Mouse (Mus musculus) CD4-positive, CD25-positive, alpha-beta regulatory T cell, adult 4 months (primary cell): Measurements from ENCODE around the gene Zmat3. TPM values are rescaled to one million over a fixed set of nuclear protein-coding genes. Genes with fewer than 3 reads are reported as not detected.
A peak's percentile ranks its signal among the peaks of the same experiment; 100 is the strongest.

Source experiments
- ATAC-seq: one replicate; pipeline ENCODE4 v1.8.0; 2017
- polyA plus RNA-seq, 2 experiments: library from polyadenylated mRNA; unstranded; fragments of 100-300 nt; shearing (Covaris generic); gene quantifications; one replicate each; pipeline ENCODE4 v1.2.1; 2017

Zmat3 gene
- 1 to 10 TPM; 4.4 to 4.7 TPM for polyA plus RNA-seq

- ATAC-seq, result peak; percentile 78
Observed at GRCm38 (mm10) chr3:32365546-32366245, at the start of gene Zmat3. Gene Zmat3, minus strand, starts transcription at chr3:32366014.

- ATAC-seq, result no peak
Observed at GRCm38 (mm10) chr3:32414381-32414780, 48.6 kb upstream of the Zmat3 start.

DNA sequence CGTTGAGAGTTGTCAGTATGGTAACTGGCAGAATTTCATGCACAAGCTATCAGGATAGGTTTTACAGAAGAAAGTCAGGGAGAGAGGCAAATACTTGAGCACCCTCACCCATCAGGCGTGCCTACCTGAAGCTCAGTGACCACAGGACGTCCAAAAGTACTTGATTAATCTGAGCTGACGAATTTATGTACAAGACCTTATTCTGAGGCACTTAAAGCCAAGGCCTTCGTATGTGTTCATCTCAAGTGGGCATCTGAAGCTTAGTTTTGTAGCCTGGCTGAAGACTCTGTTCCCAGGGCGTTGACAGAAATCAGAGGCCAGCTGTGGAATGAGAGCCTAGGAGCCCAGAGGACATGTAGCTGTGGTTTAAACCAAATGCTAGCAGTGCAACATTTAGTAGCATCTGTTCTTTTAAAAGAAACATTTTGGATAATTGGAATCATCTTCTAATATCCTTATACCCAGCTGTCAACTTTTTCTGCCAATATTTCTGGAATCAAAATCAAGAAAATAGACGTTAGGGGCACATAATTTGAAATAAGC, 46.8 kb upstream of the Zmat3 start:
- ATAC-seq, result no peak

- peak; percentile 59 for ATAC-seq
Observed at GRCm38 (mm10) chr3:32408811-32409273, 43.0 kb upstream of the Zmat3 start.

GRCm38 (mm10) chr3:32406804-32407203, 41.0 kb upstream of the Zmat3 start:
- no peak for ATAC-seq

DNA sequence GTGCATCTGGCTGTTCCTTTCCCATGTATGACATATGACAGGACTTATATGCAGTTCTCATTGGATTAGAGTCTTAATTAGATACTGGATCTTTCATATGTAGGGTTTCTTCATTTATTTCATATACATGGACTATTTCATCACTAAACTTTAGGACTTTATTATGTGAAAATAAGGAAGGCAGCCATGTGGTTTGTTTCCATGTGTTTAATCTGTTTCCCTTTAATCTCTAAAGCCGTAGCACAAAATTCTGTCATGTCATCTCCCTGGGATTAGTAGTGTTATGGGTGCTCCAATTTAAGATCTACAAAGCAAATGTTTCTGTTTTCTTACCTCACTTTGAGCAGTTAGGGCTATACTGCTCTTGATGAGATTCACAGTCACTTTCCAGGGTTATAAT, 39.9 kb upstream of the Zmat3 start:
- ATAC-seq, result no peak

GRCm38 (mm10) chr3:32402990-32403885, 37.4 kb upstream of the Zmat3 start:
- ATAC-seq, result no peak

DNA sequence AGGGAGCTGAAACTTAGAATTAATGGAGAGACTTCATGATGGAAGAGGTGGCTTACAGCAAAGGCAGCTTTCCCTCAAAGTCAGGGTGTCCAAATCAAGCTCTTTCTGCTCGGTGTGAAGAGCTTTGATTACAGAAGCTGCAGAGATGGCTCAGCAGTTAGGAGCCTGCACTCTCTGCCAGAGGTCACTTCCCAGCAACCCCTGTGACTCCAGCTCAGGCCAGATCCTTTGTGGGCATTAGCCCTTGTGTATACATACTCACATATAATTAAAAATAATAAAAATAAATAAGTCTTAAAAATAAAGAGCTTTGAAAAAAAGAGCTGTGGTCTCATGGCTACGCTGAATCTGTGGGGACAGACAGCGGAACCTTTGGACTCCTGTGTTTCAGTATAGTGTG, 35.8 kb upstream of the Zmat3 start:
- no peak for ATAC-seq

DNA sequence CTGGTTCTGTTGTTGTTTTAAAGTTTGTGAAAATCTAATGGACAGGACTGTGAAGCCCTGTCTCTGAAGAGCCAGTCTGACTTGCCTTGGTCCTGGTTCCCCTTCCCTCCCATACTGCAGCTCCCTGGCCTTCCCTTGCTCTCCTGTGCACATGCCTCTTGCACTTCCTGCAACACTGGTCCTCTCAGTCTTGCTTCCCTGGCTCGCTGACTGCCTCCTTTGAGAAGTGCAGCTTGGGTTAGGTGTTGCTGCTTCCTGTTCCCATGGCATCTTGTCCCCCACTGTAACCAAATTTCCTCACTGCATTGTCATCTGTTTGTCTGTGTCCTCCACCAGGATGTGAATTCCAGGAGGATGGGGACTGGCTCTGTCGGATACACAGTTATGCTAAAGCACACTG, 34.1 kb upstream of the Zmat3 start:
- ATAC-seq, result no peak

DNA sequence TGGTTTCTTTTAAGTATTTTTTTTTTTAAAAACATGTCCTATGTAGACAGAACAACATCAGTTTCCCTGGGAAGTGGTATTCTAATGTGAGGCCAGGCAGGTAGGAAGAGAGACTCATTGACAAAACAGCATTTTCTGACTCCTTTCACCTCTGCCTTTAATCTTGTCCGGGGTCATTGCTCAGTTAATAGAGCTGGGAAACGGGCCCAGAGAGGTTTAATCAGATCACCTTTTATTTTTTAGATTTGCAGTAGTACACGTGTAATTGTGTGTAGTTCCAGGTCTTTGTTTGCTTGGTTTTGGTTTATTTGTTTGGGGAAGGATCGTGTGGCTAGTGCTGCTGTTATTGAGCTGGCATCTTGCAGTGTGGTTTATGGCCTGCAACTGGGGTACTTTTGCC, 33.6 kb upstream of the Zmat3 start:
- ATAC-seq, result no peak

GRCm38 (mm10) chr3:32398623-32399022, 32.8 kb upstream of the Zmat3 start:
- no peak for ATAC-seq

DNA sequence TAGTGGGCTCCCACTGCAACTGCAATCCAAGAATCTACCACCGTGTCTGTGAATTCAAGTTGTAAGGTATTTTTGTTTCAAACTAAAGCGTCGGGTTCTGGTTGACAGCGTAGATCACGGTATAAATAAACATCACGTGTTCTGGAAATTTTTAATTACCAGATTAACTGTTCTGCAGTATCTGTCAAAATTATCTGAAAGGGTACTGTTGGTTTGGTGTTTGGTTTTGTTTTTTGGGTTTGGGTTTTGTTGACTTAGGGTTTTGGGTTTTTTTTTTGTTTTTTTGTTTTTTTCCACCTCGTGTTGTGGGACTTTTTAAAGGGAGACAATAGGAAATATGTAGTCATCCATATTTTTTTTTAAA, 32.3 kb upstream of the Zmat3 start:
- ATAC-seq, result peak; percentile 3

- ATAC-seq, result peak; percentile 10
Observed at GRCm38 (mm10) chr3:32397461-32398174, 31.8 kb upstream of the Zmat3 start, which contains the start of gene Pik3ca. Gene Pik3ca, plus strand, starts transcription at chr3:32397671.

DNA sequence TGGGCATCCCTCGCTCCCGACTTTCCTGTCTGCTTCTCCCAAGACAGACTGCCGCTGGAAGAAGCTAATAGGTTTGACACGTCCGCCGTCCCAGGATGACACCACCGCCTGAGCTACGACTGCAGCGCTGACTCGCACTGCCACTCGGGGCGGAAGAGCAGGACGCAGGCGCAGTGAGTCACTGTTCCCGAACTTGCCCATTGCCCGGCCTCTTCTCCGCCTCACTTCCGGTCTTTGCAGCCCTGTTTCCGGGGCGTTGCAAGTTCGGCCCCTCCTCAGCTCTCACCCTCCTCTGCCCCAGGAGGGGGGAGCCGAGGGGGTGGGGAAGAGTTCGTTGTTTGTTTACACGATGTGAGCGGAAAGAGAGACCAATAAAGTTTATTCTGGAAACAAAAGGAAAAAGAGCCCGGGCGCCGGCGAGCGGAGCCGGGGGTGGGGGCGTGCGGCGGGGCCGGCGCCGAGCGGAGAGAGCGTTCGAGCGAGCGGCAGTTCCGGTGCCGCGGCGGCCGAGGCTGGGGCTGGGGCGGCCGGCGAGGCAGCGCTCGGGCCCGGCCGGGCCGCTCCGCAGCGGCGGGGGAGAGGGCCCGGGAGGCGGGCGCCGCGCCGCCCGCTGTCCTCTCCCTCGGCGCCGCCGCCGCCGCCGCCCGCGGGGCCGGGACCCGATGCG, 31.1 kb upstream of the Zmat3 start:
- peak; percentile 90 for ATAC-seq

DNA sequence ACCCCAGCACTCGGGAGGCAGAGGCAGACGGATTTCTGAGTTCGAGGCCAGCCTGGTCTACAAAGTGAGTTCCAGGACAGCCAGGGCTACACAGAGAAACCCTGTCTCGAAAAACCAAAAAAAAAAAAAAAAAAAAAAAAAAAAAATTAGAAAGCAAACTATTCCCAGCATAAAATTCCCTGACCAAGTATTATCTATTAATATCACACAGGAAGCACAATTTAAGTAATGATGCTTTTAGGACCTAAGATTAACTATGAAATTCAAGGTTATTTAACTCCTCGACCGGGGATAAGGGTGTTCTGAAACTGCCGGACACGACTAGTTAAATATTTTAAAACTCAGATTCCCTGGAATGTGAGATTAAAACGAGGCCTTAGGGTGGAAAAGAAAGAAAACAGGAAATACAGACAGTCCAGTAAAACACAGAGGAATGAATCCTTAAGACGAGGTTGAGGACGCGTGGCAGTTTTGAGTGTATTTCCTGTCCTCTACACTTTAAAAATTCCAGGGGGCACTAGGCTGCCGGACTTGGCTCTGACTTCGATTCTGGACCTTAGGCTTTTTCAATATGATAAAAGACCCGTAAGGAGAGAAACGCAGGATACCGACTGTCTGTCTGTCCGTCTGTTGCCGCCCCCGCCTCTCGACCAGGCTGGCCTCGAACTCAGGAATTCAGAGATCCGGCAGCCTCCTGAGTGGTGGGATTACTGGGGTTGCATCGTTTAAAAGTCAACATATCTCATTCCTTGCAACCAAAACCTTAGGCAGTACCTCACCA, 30.1 kb upstream of the Zmat3 start:
- ATAC-seq, result peak; percentile 19

- no peak for ATAC-seq
Observed at GRCm38 (mm10) chr3:32393986-32394385, 28.2 kb upstream of the Zmat3 start.

GRCm38 (mm10) chr3:32392841-32393240, 27.0 kb upstream of the Zmat3 start:
- ATAC-seq, result no peak

GRCm38 (mm10) chr3:32381556-32381955, 15.7 kb upstream of the Zmat3 start:
- no peak for ATAC-seq

GRCm38 (mm10) chr3:32379891-32380290, 14.1 kb upstream of the Zmat3 start:
- ATAC-seq, result no peak

GRCm38 (mm10) chr3:32373236-32373635, 7.4 kb upstream of the Zmat3 start:
- ATAC-seq, result no peak

- ATAC-seq, result no peak
Observed at GRCm38 (mm10) chr3:32372470-32372869, 6.7 kb upstream of the Zmat3 start.
